Mouse (Mus musculus) olfactory bulb, adult 2 months (tissue): ENCODE measurements around the gene Cox7a2l. TPM values are rescaled to one million over a fixed set of nuclear protein-coding genes. Genes with fewer than 3 reads are reported as not detected.

Experiments
- H3K27ac ChIP-seq: fragments of 200-500 bp; 2 replicates; pipeline ENCODE4 v1.5.1; 2012; ENCODE audit warnings: low read depth, low read length; ENCODE audit not compliant: insufficient read depth
- H3K4me1 ChIP-seq: fragments of 200-500 bp; 2 replicates; pipeline ENCODE4 v1.6.1; 2012; ENCODE audit warnings: low read length; ENCODE audit not compliant: control insufficient read depth, insufficient read depth
- H3K4me3 ChIP-seq: fragments of 200-500 bp; 2 replicates; pipeline ENCODE4 v1.5.1; 2012; ENCODE audit warnings: mild to moderate bottlenecking, low read depth, low read length, moderate library complexity; ENCODE audit not compliant: insufficient read depth
- CTCF ChIP-seq: fragments of 200-500 bp; IDR thresholded peaks from 2 replicates; pipeline ENCODE4 v1.5.1; 2012; ENCODE audit warnings: low read depth, mild to moderate bottlenecking, low read length, moderate library complexity; ENCODE audit not compliant: insufficient read depth
- POLR2A ChIP-seq: fragments of 200-500 bp; IDR thresholded peaks from 2 replicates; pipeline ENCODE4 v1.6.1; 2012; ENCODE audit warnings: mild to moderate bottlenecking, low read depth, low read length, moderate library complexity; ENCODE audit not compliant: insufficient read depth
- WGBS: fragments of 180-500 bp; shearing (Covaris S2); methylation state at CpG from one replicate; pipeline ENCODE4 v1.1.7; 2018; 5-methylcytosine and 5-hydroxymethylcytosine counted together
- polyA plus RNA-seq: library from polyadenylated mRNA; stranded (reverse); fragments of >200 nt; gene quantifications from 2 replicates; pipeline ENCODE4 v1.2.4, GENCODE M21; 2012; ENCODE audit warnings: low replicate concordance; ENCODE audit not compliant: missing spikeins, insufficient read depth, insufficient read length

Cox7a2l gene
- polyA plus RNA-seq, 1 experiment: not detected

- Histone ChIP-seq H3K4me1 (no peaks in the 10 kb centered on the region), H3K4me3 (no peak overlapping the region), H3K27ac (no peak overlapping the region)
- WGBS: 48% methylated on average over 7 of the region's 7 CpGs
- TF ChIP-seq POLR2A (no peak), CTCF (no peak)
Observed at GRCm38 (mm10) chr17:83481551-83481950, 35.6 kb downstream of the Cox7a2l start.

- no peak for TF ChIP-seq CTCF
- no peak for TF ChIP-seq POLR2A
- Histone ChIP-seq H3K27ac (no peak overlapping the region), H3K4me1 (no peaks in the 10 kb centered on the region), H3K4me3 (no peak overlapping the region)
- WGBS: 96% methylated on average over 12 of the region's 12 CpGs
Observed at GRCm38 (mm10) chr17:83477089-83477488, 40.0 kb downstream of the Cox7a2l start.

- WGBS: 94% methylated on average over 2 of the region's 2 CpGs
- H3K27ac ChIP-seq: no peak overlapping the region
- no peaks in the 10 kb centered on the region for H3K4me1 ChIP-seq
- no peak overlapping the region for H3K4me3 ChIP-seq
- TF ChIP-seq CTCF (no peak), POLR2A (no peak)
Observed at GRCm38 (mm10) chr17:83469586-83469985, 47.5 kb downstream of the Cox7a2l start.

- no peaks in the 10 kb centered on the region for H3K4me1 ChIP-seq
- H3K27ac ChIP-seq: no peak overlapping the region
- H3K4me3 ChIP-seq: no peak overlapping the region
- TF ChIP-seq CTCF (no peak), POLR2A (no peak)
- 92% methylated on average over 6 of the region's 6 CpGs for WGBS
Observed at GRCm38 (mm10) chr17:83466697-83467251, 50.4 kb downstream of the Cox7a2l start.

- no peaks in the 10 kb centered on the region for H3K4me1 ChIP-seq
- no peak overlapping the region for H3K27ac ChIP-seq
- H3K4me3 ChIP-seq: no peak overlapping the region
- no peak for TF ChIP-seq POLR2A
- TF ChIP-seq CTCF: no peak
- 91% methylated on average over 5 of the region's 5 CpGs for WGBS
Observed at GRCm38 (mm10) chr17:83465969-83466368, 51.2 kb downstream of the Cox7a2l start.

GRCm38 (mm10) chr17:83457271-83457670, 59.9 kb downstream of the Cox7a2l start:
- Histone ChIP-seq H3K27ac (no peak overlapping the region), H3K4me3 (no peak overlapping the region), H3K4me1 (no peaks in the 10 kb centered on the region)
- no peak for TF ChIP-seq POLR2A
- no peak for TF ChIP-seq CTCF
- WGBS: 95% methylated on average over 1 of the region's 1 CpGs

GRCm38 (mm10) chr17:83453587-83453986, 63.5 kb downstream of the Cox7a2l start:
- TF ChIP-seq POLR2A (no peak), CTCF (no peak)
- 83% methylated on average over 5 of the region's 5 CpGs for WGBS
- Histone ChIP-seq H3K27ac (no peak overlapping the region), H3K4me1 (no peaks in the 10 kb centered on the region), H3K4me3 (no peak overlapping the region)

GRCm38 (mm10) chr17:83452451-83452850, 64.7 kb downstream of the Cox7a2l start:
- Histone ChIP-seq H3K27ac (no peak overlapping the region), H3K4me3 (no peak overlapping the region), H3K4me1 (no peaks in the 10 kb centered on the region)
- WGBS: 96% methylated on average over 8 of the region's 8 CpGs
- TF ChIP-seq CTCF: no peak
- TF ChIP-seq POLR2A: no peak

Other genes with a start within 250 kb of the Cox7a2l start
- not detected in 2 replicates for gene Eml4, start 166.4 kb downstream of the Cox7a2l start, polyA plus RNA-seq
- gene Kcng3, start 114.6 kb upstream of the Cox7a2l start, polyA plus RNA-seq: not detected in 2 replicates
- gene Mta3, start 188.8 kb upstream of the Cox7a2l start, polyA plus RNA-seq: not detected in 2 replicates